Mouse (Mus musculus): ENCODE results near the gene Iffo2.

Iffo2 gene

DNA sequence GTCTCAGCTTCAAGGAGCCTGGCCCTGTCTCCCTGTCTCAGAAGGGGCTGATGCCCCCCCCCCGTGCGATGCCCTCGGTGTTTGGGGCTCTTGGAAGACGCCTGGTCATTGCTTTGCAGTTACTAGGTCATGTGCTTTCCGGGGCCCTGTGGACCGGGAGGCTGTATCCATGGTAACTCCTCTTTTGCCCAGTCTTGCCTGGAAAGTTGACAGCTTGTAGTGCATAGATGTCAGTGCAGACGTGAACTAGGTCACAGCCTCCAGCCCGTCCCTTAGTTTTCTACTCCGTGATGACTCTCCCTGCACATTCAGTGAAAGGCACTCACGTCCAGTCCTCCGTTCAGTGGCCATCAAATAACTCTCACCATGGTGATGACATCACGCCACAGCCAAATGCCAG is 3.9 kb upstream of the Iffo2 start:
- intact Hi-C loops (cut with DNase I): no loop called here

DNA sequence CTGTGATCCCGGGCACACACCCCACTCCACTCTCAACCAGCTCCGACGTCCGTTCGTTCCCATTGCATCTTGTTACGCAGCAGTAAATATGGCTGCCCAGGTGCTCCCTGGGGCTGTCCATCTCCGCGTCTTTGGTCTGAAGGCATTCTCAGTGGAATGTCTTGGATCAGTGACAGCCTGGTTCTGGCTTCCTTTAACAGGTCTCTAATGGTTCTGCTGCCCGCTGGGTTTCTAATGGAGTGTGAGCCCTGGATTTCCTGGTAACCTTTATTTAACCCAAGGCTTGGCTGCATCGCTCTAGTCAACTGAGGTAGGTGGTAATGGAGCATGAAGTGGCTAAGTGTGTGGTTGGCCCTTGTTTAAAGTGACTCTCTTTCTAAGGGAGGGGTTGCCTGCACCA is 1.7 kb downstream of the Iffo2 start:
- intact Hi-C loops (cut with DNase I): no loop called here

DNA sequence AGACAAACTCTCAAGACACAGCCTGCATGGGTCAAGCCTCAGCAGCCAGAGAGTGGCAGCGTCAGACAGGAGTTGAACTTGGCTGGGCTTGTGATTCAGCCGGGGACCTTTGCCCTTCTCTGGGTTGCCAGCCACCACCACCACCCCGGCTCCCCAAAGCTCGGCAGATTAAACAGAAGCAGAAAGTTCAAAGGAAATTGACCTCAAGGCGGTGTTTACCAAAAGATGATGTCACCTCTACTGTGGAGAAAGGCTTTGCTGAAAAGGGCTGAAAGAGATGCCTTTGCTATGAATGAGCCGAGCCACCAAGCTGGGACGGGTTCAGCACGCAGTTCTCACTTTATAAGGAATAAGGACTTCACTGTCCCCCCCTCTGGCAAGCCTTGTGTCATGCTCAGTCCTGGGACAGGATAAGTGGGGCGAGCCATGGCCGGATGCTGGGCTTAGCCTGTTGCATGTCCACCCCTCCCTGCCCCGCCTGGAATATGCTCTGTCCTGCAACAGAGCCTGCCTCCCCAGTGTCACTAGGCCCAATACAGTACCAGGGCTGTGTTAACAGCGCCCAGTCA is 4.9 kb downstream of the Iffo2 start:
- intact Hi-C loops (cut with DNase I): no loop called here

GRCm38 (mm10) chr4:139535719-139536118 is 5.4 kb downstream of the Iffo2 start:
- intact Hi-C loops (cut with DNase I): no loop called here

DNA sequence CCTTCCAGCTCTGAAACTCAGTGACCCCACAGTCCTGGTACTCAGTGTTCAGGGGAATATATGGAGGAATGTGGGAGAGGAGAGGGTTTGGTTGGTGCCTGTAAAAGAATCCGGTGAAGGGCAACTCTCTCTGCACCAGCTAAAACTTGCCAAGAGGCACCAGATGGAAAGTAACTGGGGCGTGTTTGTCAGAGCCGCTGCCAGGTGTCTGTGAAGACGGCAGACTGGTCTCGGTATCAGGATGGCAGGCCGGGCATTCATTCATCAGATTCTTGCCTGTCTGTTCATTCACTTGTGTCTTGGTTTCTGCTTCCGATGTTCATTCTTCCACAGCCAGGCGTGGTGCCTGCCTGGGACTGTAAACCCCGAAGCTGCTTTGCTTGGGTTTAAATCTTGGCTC is 6.4 kb downstream of the Iffo2 start:
- intact Hi-C loops (cut with DNase I): no loop called here

DNA sequence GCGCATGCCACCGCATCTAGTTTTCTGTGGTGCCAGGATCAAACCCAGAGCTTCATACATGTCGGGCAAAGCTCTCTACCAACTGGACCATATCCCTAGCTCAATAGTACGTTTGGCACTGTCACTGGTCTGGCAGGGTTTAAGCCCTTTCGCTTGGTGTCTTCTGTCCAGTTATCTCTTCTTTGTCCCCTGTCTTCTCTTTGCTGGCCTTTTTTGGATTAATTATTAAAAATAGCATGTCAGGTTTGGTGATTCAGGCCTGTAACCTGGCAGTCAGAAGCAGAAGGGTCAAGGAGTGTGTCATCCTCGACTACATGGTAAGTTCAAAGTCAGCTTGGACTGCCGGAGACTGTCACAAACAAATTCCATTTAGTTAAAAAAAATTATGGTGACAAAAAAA is 10.4 kb downstream of the Iffo2 start:
- intact Hi-C loops (cut with DNase I): no loop called here

DNA sequence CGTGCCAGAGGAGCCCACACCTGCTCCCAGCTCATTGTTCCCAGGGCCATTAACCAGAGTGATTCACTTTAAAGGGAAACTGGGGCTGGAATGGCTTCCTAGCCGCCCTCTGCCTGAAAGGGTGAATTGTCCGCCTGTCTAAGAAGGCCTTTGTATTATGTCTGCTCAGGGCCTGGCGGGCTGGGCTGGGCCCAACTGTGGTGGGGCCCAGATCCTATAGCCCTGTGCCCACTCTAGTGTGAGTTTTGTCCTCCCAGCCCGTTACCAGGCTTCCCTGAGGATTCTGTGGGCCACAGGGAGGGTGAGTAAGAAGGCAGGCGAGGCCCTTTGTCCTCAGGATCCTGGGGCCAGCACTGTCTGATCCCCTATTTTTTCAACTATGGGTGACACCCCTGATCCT is 15.4 kb downstream of the Iffo2 start:
- intact Hi-C loops (cut with DNase I): no loop called here

DNA sequence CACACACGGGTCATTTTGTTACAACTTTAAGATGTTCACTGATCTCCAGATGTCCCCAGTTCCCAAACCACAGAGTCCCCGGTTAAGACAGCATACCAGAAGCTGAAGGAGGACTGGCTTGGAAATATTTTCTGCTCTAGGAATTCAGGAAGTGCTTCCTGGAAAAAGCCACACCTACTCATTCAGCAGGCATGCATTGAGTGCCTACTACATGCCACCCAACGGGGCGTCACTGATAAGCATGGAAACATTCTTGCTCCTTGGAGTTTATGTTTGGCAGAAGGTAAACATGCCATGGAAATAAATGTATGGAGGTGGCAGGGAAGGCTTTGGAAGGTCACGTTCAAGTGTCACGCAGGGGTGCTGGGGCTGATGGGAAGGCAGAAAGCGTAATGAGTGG is 19.1 kb downstream of the Iffo2 start:
- intact Hi-C loops (cut with DNase I): no loop called here

GRCm38 (mm10) chr4:139555235-139555634 is 24.9 kb downstream of the Iffo2 start:
- intact Hi-C loops (cut with DNase I): no loop called here

- intact Hi-C loops (cut with DNase I): no loop called here
These were observed 25.6 kb downstream of the Iffo2 start for GRCm38 (mm10) chr4:139555951-139556350.

- intact Hi-C loops (cut with DNase I): no loop called here
These were observed 38.0 kb downstream of the Iffo2 start for GRCm38 (mm10) chr4:139568361-139568760.

DNA sequence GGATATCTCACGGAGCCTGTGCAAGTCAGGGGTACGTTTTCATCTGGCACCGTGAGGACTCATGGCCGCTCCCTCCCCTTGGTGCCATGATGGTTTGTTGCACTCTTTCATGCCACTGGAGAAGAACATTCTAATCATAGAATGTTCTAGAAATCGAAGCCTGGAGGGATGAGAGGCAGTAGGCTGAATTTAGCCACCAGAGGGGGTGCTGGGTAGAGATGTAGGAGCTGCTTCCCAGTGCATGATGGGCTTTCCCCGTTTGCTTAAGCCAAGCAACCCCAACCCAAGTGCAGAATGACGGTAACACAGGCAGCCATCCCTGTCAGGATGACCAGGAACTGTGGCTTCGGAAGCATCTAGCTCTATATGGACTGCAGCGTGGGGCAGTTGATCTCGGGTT is 40.4 kb downstream of the Iffo2 start:
- intact Hi-C loops (cut with DNase I): loop anchor here (5.0 kb wide), 1 partner anchor 42 kb away; no protein-coding TSS in a partner anchor

DNA sequence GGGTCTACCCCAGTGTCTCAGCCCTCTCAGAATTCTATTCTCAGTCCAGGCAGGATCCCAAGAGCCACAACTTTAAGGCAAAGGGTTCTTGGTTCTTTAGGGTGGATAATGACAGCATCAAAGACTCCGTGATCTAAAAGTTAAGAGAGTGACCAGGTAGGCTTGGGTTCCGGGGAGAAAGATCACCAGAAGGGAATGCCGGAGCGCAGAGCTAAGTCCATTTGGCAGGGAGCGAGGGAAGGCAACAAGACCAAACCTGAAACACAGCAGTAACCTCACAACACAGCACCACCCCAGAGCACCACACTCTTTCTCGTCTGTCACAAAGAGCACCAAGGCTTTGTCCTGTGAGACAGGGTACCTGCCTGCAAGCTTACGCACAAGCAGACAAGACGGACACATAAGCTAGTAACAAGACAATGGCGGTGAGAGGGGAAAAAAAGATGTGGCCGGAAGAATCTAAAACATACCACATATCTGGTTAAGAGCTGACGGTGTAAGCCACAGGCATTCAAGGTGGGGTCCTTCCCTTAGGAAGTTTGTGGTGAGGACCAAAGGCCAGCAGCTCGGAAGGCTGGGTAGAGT is 42.7 kb downstream of the Iffo2 start:
- intact Hi-C loops (cut with DNase I): loop anchor here (5.0 kb wide), 1 partner anchor 39 kb away; no protein-coding TSS in a partner anchor

DNA sequence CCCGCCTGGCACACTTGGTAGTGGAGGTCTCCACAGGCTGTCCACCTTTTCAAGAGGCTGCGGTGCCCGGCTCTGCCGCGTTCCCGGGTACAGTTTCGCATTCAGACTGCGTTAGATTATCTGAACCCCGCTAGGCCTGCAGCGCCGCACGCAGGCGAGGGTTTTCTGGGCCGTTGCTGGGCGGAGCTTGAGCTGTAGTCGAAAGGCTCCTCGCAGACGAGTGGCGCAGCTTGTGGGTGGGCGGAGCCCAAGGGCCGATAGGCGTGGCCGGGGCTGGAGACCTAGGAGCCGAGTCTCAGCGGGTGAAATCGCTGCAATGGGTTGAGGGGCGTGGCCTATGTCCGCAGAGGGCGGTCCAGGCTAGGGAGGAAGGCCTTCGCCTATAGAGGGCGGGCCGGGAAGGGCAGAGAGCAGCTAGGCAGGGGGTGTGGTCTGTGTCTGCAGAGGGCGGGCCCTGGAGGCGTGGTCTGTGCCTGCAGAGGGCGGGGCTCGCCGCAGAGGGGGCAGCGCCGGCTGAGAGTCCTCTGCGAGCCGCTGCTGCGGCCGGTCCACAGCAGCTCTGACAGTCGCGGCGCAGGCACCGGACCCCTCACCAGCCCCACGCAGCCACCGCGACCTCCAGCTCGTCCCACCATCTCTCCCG is 43.9 kb downstream of the Iffo2 start:
- intact Hi-C loops (cut with DNase I): loop anchor here (5.0 kb wide), 1 partner anchor 38 kb away; no protein-coding TSS in a partner anchor

- intact Hi-C loops (cut with DNase I): loop anchor here (5.0 kb wide), 1 partner anchor 37 kb away; no protein-coding TSS in a partner anchor
These were observed 44.7 kb downstream of the Iffo2 start for GRCm38 (mm10) chr4:139574799-139575672.

GRCm38 (mm10) chr4:139575673-139576003 is 45.3 kb downstream of the Iffo2 start:
- intact Hi-C loops (cut with DNase I): no loop called here

- intact Hi-C loops (cut with DNase I): no loop called here
These were observed 46.0 kb downstream of the Iffo2 start for GRCm38 (mm10) chr4:139576251-139576880.

DNA sequence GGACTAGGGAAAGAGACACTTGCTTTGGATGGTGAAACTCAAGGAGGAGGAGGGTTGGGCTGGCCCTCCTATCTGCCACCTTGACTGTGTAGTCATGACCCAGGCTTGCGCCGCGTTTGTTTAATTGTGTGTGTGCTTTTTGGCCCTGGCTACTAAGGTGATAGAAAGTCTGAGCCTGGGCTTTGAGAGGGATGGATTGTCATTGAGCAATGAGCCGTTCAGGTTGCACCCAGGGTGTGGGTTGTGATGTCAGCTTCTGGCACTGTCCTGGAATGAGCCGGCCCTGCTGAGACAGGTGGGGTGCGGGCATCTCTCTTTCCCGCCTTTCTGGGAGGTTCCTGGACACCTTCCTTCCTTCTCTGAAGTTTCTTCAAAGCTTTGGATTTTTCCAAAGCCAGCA is 46.7 kb downstream of the Iffo2 start:
- intact Hi-C loops (cut with DNase I): no loop called here

GRCm38 (mm10) chr4:139578389-139578788 is 48.0 kb downstream of the Iffo2 start:
- intact Hi-C loops (cut with DNase I): no loop called here

DNA sequence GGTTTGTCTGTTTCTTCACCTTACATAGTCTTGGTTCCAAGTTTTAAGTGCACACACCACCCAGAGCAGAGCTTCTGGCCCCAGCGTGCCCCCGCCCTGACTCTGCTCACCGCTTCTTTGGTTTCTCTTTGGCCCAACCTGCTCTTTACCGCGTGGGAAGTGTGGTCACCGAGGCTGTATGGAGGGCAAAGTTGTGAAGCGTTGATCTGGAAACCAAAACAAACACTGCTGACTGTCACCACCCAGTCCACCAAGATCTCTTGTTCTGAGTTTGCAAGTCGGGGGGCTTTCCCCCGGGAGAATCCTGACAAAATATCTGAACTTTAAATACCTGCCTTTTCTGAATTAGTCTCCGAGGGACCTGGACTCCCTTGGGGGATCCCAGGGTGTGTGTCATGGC is 48.7 kb downstream of the Iffo2 start:
- intact Hi-C loops (cut with DNase I): no loop called here

DNA sequence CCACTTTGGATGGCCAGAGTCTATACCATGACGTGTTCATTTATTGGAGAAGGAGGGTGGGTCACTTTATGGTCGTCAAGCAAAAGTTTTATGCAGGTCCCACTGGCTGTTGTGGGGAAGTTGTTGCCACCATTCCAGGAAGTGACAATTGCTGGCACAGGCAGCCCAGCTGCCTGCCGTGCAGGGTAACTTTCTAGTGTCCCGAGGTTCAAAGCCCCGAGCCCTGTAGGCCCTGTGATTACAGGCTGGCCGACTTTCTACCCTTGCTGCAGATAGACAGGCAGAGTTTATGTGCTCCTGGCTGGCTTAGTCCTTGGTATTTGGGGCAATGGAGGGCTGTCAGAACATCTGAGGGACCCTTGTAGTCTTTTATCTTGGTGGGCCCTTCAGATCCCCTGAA is 49.1 kb downstream of the Iffo2 start:
- intact Hi-C loops (cut with DNase I): no loop called here

Data from adrenal gland (tissue).